Mouse (Mus musculus): Measurements from ENCODE around the gene Tsfm. TPM values are rescaled to one million over a fixed set of nuclear protein-coding genes. Genes with fewer than 3 reads are reported as not detected.

Tsfm gene
- total RNA-seq, 4 experiments from 2014 or later, result 22.8 to 36.1 (median 30.0) TPM

DNA sequence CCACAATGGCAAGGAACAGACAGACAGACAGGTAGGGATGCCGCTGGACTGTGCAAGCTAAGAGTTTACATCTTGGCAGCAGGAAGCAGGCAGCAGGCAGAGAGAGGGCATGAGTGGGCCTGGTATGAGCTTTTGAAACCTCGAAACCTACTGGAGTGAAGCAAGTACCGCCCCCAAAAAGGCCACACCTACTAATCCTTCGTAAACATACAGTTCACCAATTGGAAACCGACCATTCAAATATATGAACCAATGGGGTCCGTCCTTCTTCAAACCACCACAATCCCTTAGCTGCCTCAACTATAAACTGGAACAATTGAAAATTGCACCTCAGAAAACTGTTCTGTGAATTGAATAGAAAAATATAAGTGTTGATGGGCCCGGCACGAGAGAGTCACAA, 66.8 kb downstream of the Tsfm start:
- no peak for DNase-seq (ENCODE audit: low spot score in 2 of 2)

DNA sequence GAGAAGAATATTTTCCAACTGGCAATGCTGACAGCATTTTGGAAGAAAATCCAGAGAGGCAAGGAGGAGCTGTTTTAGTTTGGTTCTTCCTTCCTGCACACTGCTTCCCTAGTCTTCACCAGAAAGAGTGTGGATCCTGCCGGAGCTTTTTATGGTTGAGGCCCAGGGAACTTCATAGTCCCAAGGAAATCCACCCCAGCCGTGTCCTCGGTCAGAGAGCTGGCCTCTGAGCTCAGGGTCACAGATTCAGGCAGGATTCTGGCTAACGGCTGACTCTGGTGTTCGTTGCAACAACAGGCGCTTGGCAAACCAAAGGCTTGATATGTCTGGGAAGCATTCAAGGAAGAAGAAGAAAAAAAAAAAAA, 67.7 kb downstream of the Tsfm start:
- no peak for DNase-seq (ENCODE audit: low spot score in 2 of 2)

DNA sequence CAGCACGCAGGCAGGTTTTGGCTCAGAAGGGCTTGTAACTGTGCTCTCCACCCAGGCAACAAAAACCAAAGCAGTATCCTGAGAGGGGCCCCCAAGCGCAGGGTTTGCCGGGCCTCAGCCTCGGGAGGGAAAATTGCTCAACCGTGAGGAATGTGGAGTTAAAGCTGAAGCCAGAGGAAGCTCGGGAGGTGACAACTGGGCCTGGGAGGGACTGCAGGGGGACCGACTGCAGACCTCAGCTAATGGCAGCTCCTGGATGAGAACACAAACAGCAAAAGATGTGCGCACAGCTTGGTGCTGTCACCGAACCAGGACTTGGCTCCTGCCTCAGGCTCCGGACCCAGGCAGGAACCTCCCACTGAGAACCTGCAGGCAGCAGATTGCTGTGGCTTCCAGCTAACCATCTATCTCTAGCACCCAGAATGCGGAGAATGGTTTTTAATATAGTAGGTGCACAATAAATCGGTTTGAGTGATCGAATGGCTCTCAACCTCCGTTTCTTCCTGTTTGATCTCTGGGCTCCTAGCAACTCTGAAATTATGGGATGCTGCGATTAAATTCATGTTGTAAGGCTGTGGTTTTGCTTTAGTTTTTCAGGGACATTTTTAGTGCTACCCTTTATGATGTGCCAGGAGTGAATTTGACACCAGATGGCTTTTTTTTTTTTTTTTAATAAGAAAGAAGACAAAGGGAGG, 68.2 kb downstream of the Tsfm start:
- peak in 1 of 2 experiments; percentile 64 for DNase-seq (ENCODE audit: low spot score in 2 of 2)

DNA sequence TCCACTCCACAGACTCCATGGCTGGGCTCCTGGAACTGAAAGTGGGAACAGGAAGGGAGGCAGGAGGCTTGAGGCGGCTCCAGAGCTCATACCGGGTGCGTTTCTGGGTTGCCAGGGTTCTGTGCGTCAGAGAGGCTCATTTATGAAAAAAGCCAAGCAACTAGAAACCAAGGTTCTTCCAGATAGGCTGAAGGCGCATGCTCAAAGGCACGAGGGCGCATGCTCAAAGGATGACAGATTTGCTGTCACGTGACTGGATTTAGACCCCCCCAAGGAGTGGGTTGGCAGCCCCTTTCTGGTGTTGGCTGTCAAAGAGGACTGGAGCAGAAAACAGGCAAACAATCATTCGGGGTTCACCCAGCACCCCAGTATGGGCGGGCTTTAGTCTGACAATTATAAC, 68.9 kb downstream of the Tsfm start:
- DNase-seq (ENCODE audit: low spot score in 2 of 2), result no peak

Small RNA genes within 50 kb of the gene (microRNA-seq; reads per million reads assigned to microRNA genes)
- gene Mir26a-2, result 13.7 to 34.0 reads per million in 2 experiments
- gene Mir546, result 0 reads per million in 2 experiments

Other genes with a start within 250 kb of the Tsfm start
- gene Atp23, start 129.5 kb downstream of the Tsfm start, total RNA-seq (2022), result 10 to 100 TPM; 10.5 to 13.4 (median 11.8) TPM
- 10 to 100 TPM; 74.8 to 83.4 (median 82.5) TPM for gene Ctdsp2, start 52.1 kb downstream of the Tsfm start, total RNA-seq (2022)
- under 1 TPM; 0.13 to 0.21 (median 0.17) TPM for gene Avil, start 30.1 kb downstream of the Tsfm start, total RNA-seq (2022)
- 10 to 100 TPM; 10.4 to 11.8 (median 11.2) TPM for gene Mettl1, start 10.6 kb upstream of the Tsfm start, total RNA-seq (2022)
- gene Eef1akmt3, start 10.7 kb upstream of the Tsfm start, total RNA-seq (2022), result under 1 TPM in 3 of 4 experiments, not detected in 1; 0.11 to 0.30 (median 0.14) TPM
- gene Cyp27b1, start 17.4 kb upstream of the Tsfm start, total RNA-seq (2022), result under 1 TPM; 0.30 to 0.46 (median 0.41) TPM
- 10 to 100 TPM; 19.8 to 21.5 (median 21.2) TPM for gene March9, start 29.3 kb upstream of the Tsfm start, total RNA-seq (2022)
- 10 to 100 TPM; 79.8 to 91.4 (median 85.4) TPM for gene Cdk4, start 32.7 kb upstream of the Tsfm start, total RNA-seq (2022)
- gene Tspan31, start 39.4 kb upstream of the Tsfm start, total RNA-seq (2022), result 10 to 100 TPM; 60.9 to 63.2 (median 62.1) TPM
- 100 to 1,000 TPM; 595 to 685 (median 631) TPM for gene Agap2, start 44.4 kb upstream of the Tsfm start, total RNA-seq (2022)
- gene Os9, start 90.3 kb upstream of the Tsfm start, total RNA-seq (2022), result 100 to 1,000 TPM; 112 to 130 (median 122) TPM
- gene B4galnt1, start 134.4 kb upstream of the Tsfm start, total RNA-seq (2022), result 100 to 1,000 TPM; 105 to 118 (median 112) TPM
- 1 to 10 TPM; 5.8 to 7.4 (median 6.9) TPM for gene Slc26a10, start 149.8 kb upstream of the Tsfm start, total RNA-seq (2022)
- gene Arhgef25, start 159.2 kb upstream of the Tsfm start, total RNA-seq (2022), result 100 to 1,000 TPM; 153 to 178 (median 174) TPM
- 100 to 1,000 TPM; 211 to 218 (median 216) TPM for gene Dtx3, start 164.9 kb upstream of the Tsfm start, total RNA-seq (2022)
- gene Pip4k2c, start 180.7 kb upstream of the Tsfm start, total RNA-seq (2022), result 100 to 1,000 TPM; 104 to 112 (median 106) TPM
- 1,000 to 10,000 TPM; 1,113 to 1,308 (median 1,238) TPM for gene Kif5a, start 232.5 kb upstream of the Tsfm start, total RNA-seq (2022)
- gene Dctn2, start 235.5 kb upstream of the Tsfm start, total RNA-seq (2022), result 100 to 1,000 TPM; 254 to 263 (median 254) TPM